Mouse (Mus musculus): ENCODE measurements around the gene Ctla2a. TPM values are rescaled to one million over a fixed set of nuclear protein-coding genes. Genes with fewer than 3 reads are reported as not detected.

Gene Ctla2a
- polyA plus RNA-seq, 1 experiment: 264 TPM

DNA sequence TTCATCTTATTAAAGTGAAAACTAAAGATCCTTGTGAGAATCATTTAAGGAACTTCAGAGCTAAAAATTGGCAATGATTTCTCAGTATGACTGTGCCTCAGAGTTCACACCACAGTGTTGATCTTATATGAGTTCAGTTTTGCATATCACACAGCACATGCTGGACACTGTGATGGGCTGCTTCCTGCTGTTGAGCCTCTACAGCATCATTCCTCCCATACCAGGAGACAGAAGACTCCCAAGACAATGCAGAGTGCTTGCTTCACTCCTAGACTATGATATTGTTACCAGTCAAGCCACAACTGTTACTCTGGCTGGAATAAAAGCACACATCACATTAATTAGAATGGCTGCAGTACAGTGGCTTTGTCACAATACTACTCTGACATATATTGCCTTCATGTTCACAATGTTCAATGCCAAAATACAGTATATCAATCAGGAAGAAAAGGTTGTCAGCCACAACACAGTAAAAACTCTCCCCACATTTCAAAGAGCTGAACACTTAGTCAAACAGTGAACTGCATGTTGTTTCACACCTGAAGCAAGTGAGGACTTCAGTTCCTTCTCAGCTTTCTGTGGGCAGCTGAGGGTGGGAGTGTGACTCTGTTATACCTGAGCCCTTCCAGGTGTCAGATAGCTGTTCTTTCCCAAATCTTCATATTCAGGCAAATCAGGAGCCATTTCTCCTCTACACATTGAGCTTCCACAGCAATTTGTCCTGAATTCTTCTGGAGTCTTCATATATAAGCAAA is 40.8 kb downstream of the Ctla2a start:
- TF ChIP-seq POLR2A (IDR thresholded peaks at IDR 0.05; ENCODE audit: borderline replicate concordance, control insufficient read depth, low read depth, low read length): no peak
- TF ChIP-seq CTCF (IDR thresholded peaks at IDR 0.05; ENCODE audit: control insufficient read depth, insufficient read depth, low read length): no peak
- Histone ChIP-seq H3K4me3 (replicated peaks; ENCODE audit: control insufficient read depth, low read depth, low read length) (no peak overlapping the region), H3K27ac (ENCODE audit: control insufficient read depth, insufficient read depth, low read depth, low read length, poor library complexity) (no peak overlapping the region), H3K4me1 (ENCODE audit: control insufficient read depth, insufficient read depth, low read length) (no peaks in the 10 kb centered on the region)

DNA sequence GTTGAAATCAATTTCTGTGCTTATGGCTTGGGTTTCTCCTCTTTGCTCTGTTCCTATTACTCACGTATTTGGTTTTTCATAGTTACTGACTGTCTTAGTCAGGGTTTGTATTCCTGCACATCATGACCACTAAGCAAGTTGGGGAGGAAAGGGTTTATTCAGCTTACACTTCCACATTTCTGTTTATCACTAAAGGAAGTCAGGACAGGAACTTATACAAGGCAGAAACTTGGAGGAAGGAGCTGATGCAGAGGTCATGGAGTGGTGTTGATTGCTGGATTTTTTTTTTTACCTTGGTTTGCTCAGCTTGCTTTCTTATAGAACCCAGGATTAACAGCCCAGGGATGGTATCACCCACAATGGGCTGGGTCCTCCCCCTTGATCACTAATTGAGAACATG is 44.1 kb downstream of the Ctla2a start:
- Histone ChIP-seq H3K27ac (ENCODE audit: control insufficient read depth, insufficient read depth, low read depth, low read length, poor library complexity) (no peak overlapping the region), H3K4me3 (replicated peaks; ENCODE audit: control insufficient read depth, low read depth, low read length) (no peak overlapping the region), H3K4me1 (ENCODE audit: control insufficient read depth, insufficient read depth, low read length) (no peaks in the 10 kb centered on the region)
- TF ChIP-seq CTCF (IDR thresholded peaks at IDR 0.05; ENCODE audit: control insufficient read depth, insufficient read depth, low read length): no peak
- WGBS: 45% methylated on average over 1 of the region's 1 CpGs

Other genes starting within 250 kb of the Ctla2a start
- gene BC051665, start 150.3 kb downstream of the Ctla2a start, polyA plus RNA-seq (2011; ENCODE audit: insufficient read depth, insufficient read length, low replicate concordance, missing spikeins): not detected in 2 replicates
- not detected in 2 replicates for gene Ctsll3, start 133.8 kb downstream of the Ctla2a start, polyA plus RNA-seq (2011; ENCODE audit: insufficient read depth, insufficient read length, low replicate concordance, missing spikeins)
- gene 4930486L24Rik, start 72.2 kb downstream of the Ctla2a start, polyA plus RNA-seq (2011; ENCODE audit: insufficient read depth, insufficient read length, low replicate concordance, missing spikeins): not detected in 2 replicates
- 1.8 and 5.2 TPM in 2 replicates for gene Gm49392, start 39.7 kb downstream of the Ctla2a start, polyA plus RNA-seq (2011; ENCODE audit: insufficient read depth, insufficient read length, low replicate concordance, missing spikeins)
- gene Ctla2b, start 39.2 kb downstream of the Ctla2a start, polyA plus RNA-seq (2011; ENCODE audit: insufficient read depth, insufficient read length, low replicate concordance, missing spikeins): 18.7 and 40.2 TPM in 2 replicates
- not detected in 2 replicates for gene Tpbpb, start 31.7 kb downstream of the Ctla2a start, polyA plus RNA-seq (2011; ENCODE audit: insufficient read depth, insufficient read length, low replicate concordance, missing spikeins)
- gene Gm49393, start 1.0 kb downstream of the Ctla2a start, polyA plus RNA-seq (2011; ENCODE audit: insufficient read depth, insufficient read length, low replicate concordance, missing spikeins): not detected in 2 replicates
- gene Gm49391, start 54 bp downstream of the Ctla2a start, polyA plus RNA-seq (2011; ENCODE audit: insufficient read depth, insufficient read length, low replicate concordance, missing spikeins): 11.8 and 18.0 TPM in 2 replicates
- gene Tpbpa, start 5.4 kb upstream of the Ctla2a start, polyA plus RNA-seq (2011; ENCODE audit: insufficient read depth, insufficient read length, low replicate concordance, missing spikeins): not detected in 2 replicates
- gene Ctsj, start 69.3 kb upstream of the Ctla2a start, polyA plus RNA-seq (2011; ENCODE audit: insufficient read depth, insufficient read length, low replicate concordance, missing spikeins): not detected in 2 replicates
- gene Ctsq, start 104.0 kb upstream of the Ctla2a start, polyA plus RNA-seq (2011; ENCODE audit: insufficient read depth, insufficient read length, low replicate concordance, missing spikeins): not detected in 2 replicates
- not detected in 2 replicates for gene Ctsr, start 227.6 kb upstream of the Ctla2a start, polyA plus RNA-seq (2011; ENCODE audit: insufficient read depth, insufficient read length, low replicate concordance, missing spikeins)

Data from bone marrow, adult 2 months (tissue).